Mouse (Mus musculus) small intestine, adult 2 months (tissue): ENCODE measurements around the gene 1700001O22Rik.

Experiments
- CTCF ChIP-seq: fragments of 200-500 bp; IDR thresholded peaks from 2 replicates; pipeline ENCODE4 v1.5.1; 2012; ENCODE audit warnings: low read depth, mild to moderate bottlenecking, control low read depth, inconsistent platforms, low read length, moderate library complexity, mixed read lengths; ENCODE audit not compliant: insufficient replicate concordance, insufficient read length; ENCODE audit errors: extremely low read depth
- POLR2A ChIP-seq: fragments of 200-500 bp; IDR thresholded peaks from 2 replicates; pipeline ENCODE4 v1.6.1; 2012; ENCODE audit warnings: low read depth, mild to moderate bottlenecking, control low read depth, inconsistent platforms, low read length, moderate library complexity

DNA sequence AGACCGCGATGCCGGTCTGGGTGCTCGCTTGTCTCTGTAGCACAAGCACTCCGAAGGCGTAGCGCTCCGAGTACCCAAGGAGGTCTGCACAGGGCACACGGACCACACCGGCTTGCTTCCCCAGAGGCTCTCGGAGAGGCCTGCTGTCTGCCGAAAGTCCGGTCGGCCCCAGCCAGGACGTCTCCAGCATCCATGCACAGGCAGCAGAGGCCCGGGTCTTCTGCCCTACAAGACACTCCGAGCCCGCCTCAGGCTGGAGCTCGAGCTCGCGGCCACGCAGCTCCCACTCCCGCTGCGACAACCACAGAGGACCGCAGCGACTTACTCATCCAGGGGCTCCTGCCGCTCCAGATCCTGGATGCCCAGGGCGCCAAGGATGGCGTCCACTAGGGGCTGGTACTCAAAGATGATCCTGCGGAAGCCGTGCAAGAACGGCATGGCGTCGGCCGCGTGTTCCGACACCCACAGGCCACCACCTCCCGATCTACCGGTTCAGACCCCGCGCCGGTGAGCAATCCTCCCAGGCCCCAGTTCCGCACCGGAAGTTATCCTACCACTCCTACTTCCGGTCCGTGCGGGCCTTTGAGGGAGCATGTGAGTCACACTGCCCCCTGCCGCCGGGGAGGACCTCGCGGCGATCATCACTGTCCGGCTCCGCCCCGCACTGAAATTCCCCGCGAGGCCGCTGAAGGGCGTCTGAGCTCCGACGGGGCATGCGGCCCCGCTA lies 24.5 kb upstream of the 1700001O22Rik start:
- TF ChIP-seq CTCF (peak; percentile 87), POLR2A (peak; percentile 69)
